Mouse (Mus musculus) left cerebral cortex, adult 11 months (tissue): ENCODE measurements at regions not wholly inside any gene's neighbourhood (a gene's known extent, or its start where the extent isn't known, plus 50 kb on each side); places are given as distances from the start of the nearest gene placed in this dataset.

Source experiments
- DNase-seq: peaks from one replicate; pipeline ENCODE4 v3.0.0; 2022; ENCODE audit warnings: low spot score

GRCm38 (mm10) chr5:62997464-62997863 lies 183.8 kb downstream of the Dthd1 start:
- DNase-seq, result no peak

GRCm38 (mm10) chr5:63034446-63034845 lies 220.8 kb downstream of the Dthd1 start:
- peak; percentile 4 for DNase-seq

- no peak for DNase-seq
These were observed 232.1 kb downstream of the Dthd1 start for GRCm38 (mm10) chr5:63045751-63046150.

- no peak for DNase-seq
These were observed 249.7 kb downstream of the Dthd1 start for GRCm38 (mm10) chr5:63063301-63063700.

- no peak for DNase-seq
These were observed 253.2 kb downstream of the Dthd1 start for GRCm38 (mm10) chr5:63066872-63067271.

GRCm38 (mm10) chr5:63098129-63098528 lies 284.5 kb downstream of the Dthd1 start:
- DNase-seq, result peak; percentile 42

GRCm38 (mm10) chr5:63132552-63132951 lies 318.9 kb downstream of the Dthd1 start:
- DNase-seq, result peak; percentile 21

GRCm38 (mm10) chr5:63137957-63138356 lies 324.3 kb downstream of the Dthd1 start:
- no peak for DNase-seq

- no peak for DNase-seq
These were observed 356.1 kb downstream of the Dthd1 start for GRCm38 (mm10) chr5:63169687-63170086.

GRCm38 (mm10) chr5:63170493-63170892 lies 356.9 kb downstream of the Dthd1 start:
- DNase-seq, result no peak

GRCm38 (mm10) chr5:63213381-63213780 lies 399.8 kb downstream of the Dthd1 start:
- no peak for DNase-seq

GRCm38 (mm10) chr5:63219467-63219866 lies 405.8 kb downstream of the Dthd1 start:
- no peak for DNase-seq

GRCm38 (mm10) chr5:63262568-63262967 lies 386.3 kb upstream of the Nwd2 start:
- no peak for DNase-seq
